Mouse (Mus musculus) lung, embryonic 15.5 days (tissue): ENCODE results near the gene Zfp69. TPM values are rescaled to one million over a fixed set of nuclear protein-coding genes. Genes with fewer than 3 reads are reported as not detected.
A peak's percentile ranks its signal among the peaks of the same experiment; 100 is the strongest.

Experiments used
- ATAC-seq: fragments of 200-750 bp; cut with Nextera tagmentation; 2 replicates; pipeline ENCODE4 v1.8.0; 2017; ENCODE audit warnings: moderate number of reproducible peaks, borderline replicate concordance; ENCODE audit not compliant: low FRiP score, low TSS enrichment; ENCODE audit errors: extremely low read depth
- H3K27ac ChIP-seq: fragments of 300-500 bp; sonication (generic); 2 replicates; pipeline ENCODE4 v1.5.1; 2015; ENCODE audit warnings: moderate library complexity, mild to moderate bottlenecking, inconsistent platforms
- H3K27me3 ChIP-seq: fragments of 300-500 bp; sonication (generic); 2 replicates; pipeline ENCODE4 v1.6.1; 2015; ENCODE audit warnings: inconsistent platforms
- H3K36me3 ChIP-seq: fragments of 300-500 bp; sonication (generic); 2 replicates; pipeline ENCODE4 v1.6.1; 2015; ENCODE audit warnings: inconsistent platforms
- H3K4me1 ChIP-seq: fragments of 300-500 bp; sonication (generic); 2 replicates; pipeline ENCODE4 v1.6.1; 2015; ENCODE audit warnings: inconsistent platforms
- H3K4me2 ChIP-seq: fragments of 300-500 bp; sonication (generic); 2 replicates; pipeline ENCODE4 v1.6.1; 2015; ENCODE audit warnings: inconsistent platforms, mild to moderate bottlenecking, moderate library complexity
- H3K4me3 ChIP-seq: fragments of 300-500 bp; sonication (generic); 2 replicates; pipeline ENCODE4 v1.5.1; 2015; ENCODE audit warnings: mild to moderate bottlenecking, inconsistent platforms
- H3K9ac ChIP-seq: fragments of 300-500 bp; sonication (generic); 2 replicates; pipeline ENCODE4 v1.6.1; 2015; ENCODE audit warnings: inconsistent platforms
- H3K9me3 ChIP-seq: fragments of 300-500 bp; sonication (generic); 2 replicates; pipeline ENCODE4 v1.6.1; 2016; ENCODE audit warnings: inconsistent platforms
- WGBS: fragments of 180-500 bp; shearing (Covaris S2); methylation state at CpG from one replicate; pipeline ENCODE4 v1.1.7; 2015; 5-methylcytosine and 5-hydroxymethylcytosine counted together
- polyA plus RNA-seq: library from polyadenylated mRNA; unstranded; fragments of >200 nt; fragmentation: Nextera tagmentation; extraction: Ambion mirVana; gene quantifications from 2 replicates; pipeline ENCODE4 v1.2.1, GENCODE M21; 2015

The Zfp69 gene
- polyA plus RNA-seq, 1 experiment from 2014 or later, result 10.0 TPM

- H3K9ac ChIP-seq, result peak within 1 kb of the TSS; percentile 72
- 0% methylated on average over 33 of the region's 33 CpGs for WGBS
- peaks cover 26% of the 10 kb centered on the region for H3K36me3 ChIP-seq
- H3K27ac ChIP-seq, result peak within 1 kb of the TSS; percentile 81
- peak; percentile 98 for ATAC-seq
- peak within 1 kb of the TSS; percentile 64 for H3K4me2 ChIP-seq
- 0 out of 2 replicates have a peak, but pooled peaks cover 4% of the 10 kb centered on the region for H3K4me1 ChIP-seq
- no peaks in the 10 kb centered on the region for H3K27me3 ChIP-seq
- no peaks in the 10 kb centered on the region for H3K9me3 ChIP-seq
- H3K4me3 ChIP-seq, result peak within 1 kb of the TSS; percentile 70
Measured at GRCm38 (mm10) chr4:120924554-120925299, 26.8 kb downstream of the Zfp69 start, which contains the start of gene Exo5. TSS of gene Exo5 (minus strand) at chr4:120925017.

GRCm38 (mm10) chr4:120921461-120921860 is 30.0 kb downstream of the Zfp69 start:
- H3K27me3 ChIP-seq, result no peaks in the 10 kb centered on the region
- WGBS, result 91% methylated on average over 8 of the region's 8 CpGs
- no peak overlapping the region for H3K4me2 ChIP-seq
- no peak overlapping the region for H3K4me3 ChIP-seq
- no peak for ATAC-seq
- H3K27ac ChIP-seq, result no peak overlapping the region
- no peaks in the 10 kb centered on the region for H3K9me3 ChIP-seq
- H3K36me3 ChIP-seq, result peaks cover 28% of the 10 kb centered on the region
- H3K4me1 ChIP-seq, result 0 out of 2 replicates have a peak, but pooled peaks cover 4% of the 10 kb centered on the region
- H3K9ac ChIP-seq, result no peak overlapping the region

DNA sequence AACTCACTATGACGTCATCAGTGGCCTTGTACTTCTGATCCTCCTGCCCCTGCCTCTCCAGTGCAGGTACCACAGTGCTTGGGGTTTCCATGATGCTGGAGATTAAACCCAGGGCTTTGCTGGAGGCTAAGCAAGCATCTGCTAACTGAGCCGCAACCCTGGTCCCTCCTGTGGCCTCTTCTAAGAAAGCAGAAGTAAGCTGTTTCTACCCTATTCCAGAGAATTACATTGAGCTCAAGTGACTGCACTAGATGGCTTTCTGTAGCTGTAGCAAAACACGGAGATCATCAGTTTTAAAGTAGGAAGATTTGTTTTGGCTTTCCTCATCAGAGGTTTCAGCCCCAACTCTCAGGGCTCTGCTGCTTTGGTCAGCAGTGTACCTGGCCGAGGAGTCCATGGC is 37.0 kb downstream of the Zfp69 start:
- 0 out of 2 replicates have a peak, but pooled peaks cover 2% of the 10 kb centered on the region for H3K27me3 ChIP-seq

DNA sequence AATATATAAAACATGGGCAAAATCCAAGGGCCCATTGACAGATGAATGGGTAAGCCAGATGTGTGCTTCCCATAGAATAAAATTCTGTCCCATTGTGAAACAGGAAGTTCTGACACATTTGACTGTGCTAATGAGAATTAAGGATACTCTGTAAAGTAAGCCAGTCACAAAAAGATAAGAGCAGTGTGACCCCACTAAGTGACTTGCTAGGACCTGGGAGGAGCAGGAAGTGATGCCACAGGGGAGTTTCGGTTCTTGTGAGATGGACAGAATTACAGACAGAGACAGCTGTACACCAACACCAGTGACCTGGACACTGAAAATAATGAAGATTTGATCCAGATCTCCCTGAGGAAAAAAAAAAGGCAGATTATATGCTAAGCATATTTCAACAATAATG is 37.6 kb downstream of the Zfp69 start:
- Histone ChIP-seq H3K4me2 (no peak overlapping the region), H3K9ac (no peak overlapping the region), H3K4me1 (no peaks in the 10 kb centered on the region), H3K4me3 (no peak overlapping the region), H3K27ac (no peak overlapping the region), H3K9me3 (no peaks in the 10 kb centered on the region), H3K36me3 (no peaks in the 10 kb centered on the region), H3K27me3 (0 out of 2 replicates have a peak, but pooled peaks cover 2% of the 10 kb centered on the region)
- no peak for ATAC-seq
- 60% methylated on average over 1 of the region's 1 CpGs for WGBS

More for the DNA sequence above, 37.0 kb downstream of the Zfp69 start:
- 69% methylated on average over 4 of the region's 4 CpGs for WGBS
- no peak for ATAC-seq
- H3K4me3 ChIP-seq, result no peak overlapping the region
- no peaks in the 10 kb centered on the region for H3K9me3 ChIP-seq
- H3K36me3 ChIP-seq, result 0 out of 2 replicates have a peak, but pooled peaks cover under 1% of the 10 kb centered on the region
- H3K27ac ChIP-seq, result no peak overlapping the region
- H3K4me2 ChIP-seq, result no peak overlapping the region
- H3K4me1 ChIP-seq, result no peaks in the 10 kb centered on the region
- H3K9ac ChIP-seq, result no peak overlapping the region

- H3K27ac ChIP-seq, result no peak overlapping the region
- H3K4me1 ChIP-seq, result no peaks in the 10 kb centered on the region
- H3K4me3 ChIP-seq, result no peak overlapping the region
- no peaks in the 10 kb centered on the region for H3K9me3 ChIP-seq
- no peaks in the 10 kb centered on the region for H3K36me3 ChIP-seq
- WGBS, result 58% methylated on average over 8 of the region's 8 CpGs
- no peak overlapping the region for H3K4me2 ChIP-seq
- H3K27me3 ChIP-seq, result 0 out of 2 replicates have a peak, but pooled peaks cover 2% of the 10 kb centered on the region
- ATAC-seq, result no peak
- no peak overlapping the region for H3K9ac ChIP-seq
Measured at GRCm38 (mm10) chr4:120913443-120913842, 38.1 kb downstream of the Zfp69 start.

DNA sequence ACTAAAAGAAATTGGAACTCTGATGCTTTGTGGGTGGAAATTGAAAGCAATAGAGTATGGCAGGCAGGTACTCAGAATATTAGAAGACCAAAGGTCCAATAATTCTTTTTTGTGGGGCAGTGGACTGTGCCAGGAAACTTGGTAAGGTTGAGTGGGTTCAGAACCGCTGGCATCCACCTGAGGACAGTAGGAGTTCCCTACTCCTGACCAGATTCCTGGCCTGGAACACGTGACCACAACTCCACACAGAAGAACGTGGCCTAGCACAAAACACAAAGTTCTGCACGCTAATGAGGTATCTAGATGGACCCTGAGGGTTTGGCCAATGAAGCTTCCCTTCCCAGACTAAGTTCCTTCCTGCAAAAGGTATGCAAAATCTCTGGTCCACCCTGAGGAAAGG is 38.6 kb downstream of the Zfp69 start:
- Histone ChIP-seq H3K9me3 (no peaks in the 10 kb centered on the region), H3K27me3 (0 out of 2 replicates have a peak, but pooled peaks cover 2% of the 10 kb centered on the region), H3K4me2 (no peak overlapping the region), H3K4me3 (no peak overlapping the region), H3K27ac (no peak overlapping the region), H3K9ac (no peak overlapping the region), H3K36me3 (no peaks in the 10 kb centered on the region), H3K4me1 (no peaks in the 10 kb centered on the region)
- WGBS, result 44% methylated on average over 4 of the region's 4 CpGs
- ATAC-seq, result no peak

GRCm38 (mm10) chr4:120911086-120911485 is 40.4 kb downstream of the Zfp69 start:
- ATAC-seq, result no peak
- WGBS, result 80% methylated on average over 6 of the region's 6 CpGs
- H3K9me3 ChIP-seq, result no peaks in the 10 kb centered on the region
- no peaks in the 10 kb centered on the region for H3K36me3 ChIP-seq
- H3K27ac ChIP-seq, result no peak overlapping the region
- H3K4me3 ChIP-seq, result no peak overlapping the region
- 0 out of 2 replicates have a peak, but pooled peaks cover 2% of the 10 kb centered on the region for H3K27me3 ChIP-seq
- H3K9ac ChIP-seq, result no peak overlapping the region
- no peaks in the 10 kb centered on the region for H3K4me1 ChIP-seq
- no peak overlapping the region for H3K4me2 ChIP-seq

DNA sequence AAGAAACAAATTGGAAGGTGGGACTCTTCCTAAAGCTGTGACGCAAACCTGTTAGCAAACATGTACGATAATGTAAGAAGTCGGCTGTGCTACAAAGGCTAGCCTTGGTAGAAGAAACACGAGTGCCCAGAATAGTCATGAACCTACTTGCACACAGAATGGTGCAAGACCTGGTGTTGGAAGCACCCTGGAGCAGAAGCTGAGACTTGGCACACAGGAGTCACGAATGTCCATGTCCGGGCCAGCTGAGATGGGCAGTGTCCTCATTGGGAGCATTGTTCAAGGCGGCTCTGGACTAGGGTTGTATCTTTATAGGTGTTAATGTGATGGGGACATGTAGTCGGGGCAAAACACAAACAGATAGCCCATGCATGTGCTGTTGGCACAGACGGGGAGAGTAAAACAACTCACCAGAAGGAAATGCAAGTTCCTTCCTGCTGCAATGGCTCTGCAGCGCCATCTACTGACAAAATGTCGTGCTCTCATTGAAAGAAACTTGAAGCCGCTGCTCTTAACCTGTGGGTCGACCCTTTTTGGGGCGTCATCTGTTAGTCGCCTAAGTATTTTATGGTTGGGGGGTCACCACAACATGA is 41.8 kb downstream of the Zfp69 start:
- ATAC-seq, result no peak
- Histone ChIP-seq H3K36me3 (no peaks in the 10 kb centered on the region), H3K9ac (no peak overlapping the region), H3K27ac (no peak overlapping the region), H3K27me3 (0 out of 2 replicates have a peak, but pooled peaks cover 2% of the 10 kb centered on the region), H3K4me2 (no peak overlapping the region), H3K4me1 (no peaks in the 10 kb centered on the region), H3K4me3 (no peak overlapping the region), H3K9me3 (no peaks in the 10 kb centered on the region)
- WGBS, result 29% methylated on average over 15 of the region's 15 CpGs

GRCm38 (mm10) chr4:120905644-120906043 is 45.9 kb downstream of the Zfp69 start:
- H3K9ac ChIP-seq, result no peak overlapping the region
- H3K4me3 ChIP-seq, result no peak overlapping the region
- no peaks in the 10 kb centered on the region for H3K4me1 ChIP-seq
- WGBS, result 72% methylated on average over 5 of the region's 5 CpGs
- 0 out of 2 replicates have a peak, but pooled peaks cover 2% of the 10 kb centered on the region for H3K27me3 ChIP-seq
- H3K4me2 ChIP-seq, result no peak overlapping the region
- ATAC-seq, result no peak
- H3K9me3 ChIP-seq, result no peaks in the 10 kb centered on the region
- no peak overlapping the region for H3K27ac ChIP-seq
- no peaks in the 10 kb centered on the region for H3K36me3 ChIP-seq

GRCm38 (mm10) chr4:120904533-120904932 is 47.0 kb downstream of the Zfp69 start:
- Histone ChIP-seq H3K27ac (no peak overlapping the region), H3K4me2 (no peak overlapping the region), H3K27me3 (no peaks in the 10 kb centered on the region), H3K9me3 (no peaks in the 10 kb centered on the region), H3K4me1 (no peaks in the 10 kb centered on the region), H3K9ac (no peak overlapping the region), H3K4me3 (no peak overlapping the region), H3K36me3 (no peaks in the 10 kb centered on the region)
- ATAC-seq, result no peak
- 25% methylated on average over 4 of the region's 4 CpGs for WGBS

DNA sequence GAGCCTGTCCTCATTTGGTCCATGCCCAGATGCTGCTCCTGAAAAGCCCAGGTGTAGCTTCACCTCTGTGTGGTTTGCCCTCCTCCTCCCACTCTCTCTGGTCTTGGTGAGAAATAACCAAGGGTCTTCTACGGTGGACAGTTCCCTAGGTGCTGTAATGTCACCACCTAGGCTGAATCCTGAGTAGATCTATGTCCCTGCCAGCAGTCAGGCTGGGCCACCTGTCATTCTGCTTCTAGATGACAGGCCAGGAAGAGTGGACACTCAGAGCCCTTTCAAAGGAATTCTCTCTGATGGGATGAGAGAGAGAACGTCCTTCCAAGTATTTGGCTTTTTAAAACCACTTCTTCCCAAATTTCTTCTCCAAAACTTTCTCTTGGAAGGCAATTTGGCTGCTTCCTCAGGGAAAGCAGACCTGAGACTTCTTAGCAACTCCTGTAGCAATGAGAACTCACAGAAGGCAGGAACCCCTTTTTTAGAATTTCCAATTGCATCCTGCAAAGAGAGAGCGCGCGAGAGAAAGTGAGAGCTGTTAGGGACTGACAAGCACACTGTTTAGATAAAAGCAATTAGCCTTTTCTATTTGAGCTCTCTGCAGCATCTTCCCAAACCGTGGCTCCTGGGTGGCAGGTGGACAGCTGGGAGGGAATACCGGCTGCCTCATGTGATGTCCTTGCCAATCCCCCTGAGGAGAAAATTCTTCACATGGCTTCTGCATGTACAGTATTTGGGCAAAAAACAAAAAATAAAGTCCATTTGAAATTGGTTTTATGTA is 55.5 kb downstream of the Zfp69 start:
- 64% methylated on average over 7 of the region's 7 CpGs for WGBS
- no peak overlapping the region for H3K27ac ChIP-seq
- H3K4me2 ChIP-seq, result no peak overlapping the region
- no peaks in the 10 kb centered on the region for H3K27me3 ChIP-seq
- no peak overlapping the region for H3K4me3 ChIP-seq
- no peak for ATAC-seq
- H3K36me3 ChIP-seq, result no peaks in the 10 kb centered on the region
- no peak overlapping the region for H3K9ac ChIP-seq
- H3K9me3 ChIP-seq, result no peaks in the 10 kb centered on the region
- 0 out of 2 replicates have a peak, but pooled peaks cover 3% of the 10 kb centered on the region for H3K4me1 ChIP-seq
